Mouse (Mus musculus) embryonic fibroblast, embryonic 13.5 days (primary cell): ENCODE results near the gene Fam221b.

Source experiments
- CTCF ChIP-seq: IDR thresholded peaks from 2 replicates; pipeline ENCODE4 v1.5.1; 2011; ENCODE audit warnings: mild to moderate bottlenecking, control low read depth, low read length, moderate library complexity, borderline replicate concordance; ENCODE audit not compliant: insufficient read depth
- POLR2A ChIP-seq: IDR thresholded peaks from 2 replicates; pipeline ENCODE4 v1.6.1; 2011; ENCODE audit warnings: low read depth, mild to moderate bottlenecking, control low read depth, low read length, moderate library complexity

GRCm38 (mm10) chr4:43679416-43680043 lies 10.6 kb upstream of the Fam221b start:
- no peak for TF ChIP-seq CTCF
- no peak for TF ChIP-seq POLR2A
